Mouse (Mus musculus) bone marrow macrophage, adult 2 months (primary cell): ENCODE measurements around the gene Mllt3.

ENCODE experiments used
- CTCF ChIP-seq: IDR thresholded peaks from 2 replicates; pipeline ENCODE4 v1.5.1; 2012; ENCODE audit warnings: low read depth, mild to moderate bottlenecking, low read length, moderate library complexity
- POLR2A ChIP-seq: IDR thresholded peaks from 2 replicates; pipeline ENCODE4 v1.6.1; 2012; ENCODE audit warnings: mild to moderate bottlenecking, low read depth, low read length, borderline replicate concordance

DNA sequence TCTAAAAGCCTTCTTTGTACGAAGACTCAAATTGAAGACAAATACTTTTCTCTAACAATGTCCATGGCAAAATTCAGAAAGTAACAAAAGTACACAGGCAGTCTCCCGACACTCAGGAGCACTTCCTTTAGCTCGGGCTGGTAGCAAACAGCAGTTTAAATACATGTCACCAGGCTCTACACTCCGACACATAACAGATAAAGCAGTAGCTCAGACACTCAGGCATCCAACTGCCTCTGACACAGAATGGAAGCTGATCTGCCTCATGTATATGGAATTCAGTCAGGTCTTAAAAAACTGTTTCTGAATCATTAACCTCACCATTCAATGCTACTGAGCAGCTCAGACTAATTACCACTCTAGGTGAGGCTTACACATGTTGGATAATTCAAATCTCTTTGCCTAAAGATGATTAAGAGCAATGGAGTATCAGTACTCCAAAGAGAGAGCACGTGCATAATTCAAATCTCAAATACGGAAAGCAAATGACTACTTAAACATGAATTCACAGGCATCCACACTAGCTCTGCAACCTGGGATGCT lies 188.4 kb downstream of the Mllt3 start:
- no peak for TF ChIP-seq POLR2A
- no peak for TF ChIP-seq CTCF
